Mouse (Mus musculus): ENCODE measurements around the gene Grm8. TPM values are rescaled to one million over a fixed set of nuclear protein-coding genes. Genes with fewer than 3 reads are reported as not detected.

Gene Grm8
- polyA plus RNA-seq, 1 experiment from 2014 or later = 2.0 TPM

DNA sequence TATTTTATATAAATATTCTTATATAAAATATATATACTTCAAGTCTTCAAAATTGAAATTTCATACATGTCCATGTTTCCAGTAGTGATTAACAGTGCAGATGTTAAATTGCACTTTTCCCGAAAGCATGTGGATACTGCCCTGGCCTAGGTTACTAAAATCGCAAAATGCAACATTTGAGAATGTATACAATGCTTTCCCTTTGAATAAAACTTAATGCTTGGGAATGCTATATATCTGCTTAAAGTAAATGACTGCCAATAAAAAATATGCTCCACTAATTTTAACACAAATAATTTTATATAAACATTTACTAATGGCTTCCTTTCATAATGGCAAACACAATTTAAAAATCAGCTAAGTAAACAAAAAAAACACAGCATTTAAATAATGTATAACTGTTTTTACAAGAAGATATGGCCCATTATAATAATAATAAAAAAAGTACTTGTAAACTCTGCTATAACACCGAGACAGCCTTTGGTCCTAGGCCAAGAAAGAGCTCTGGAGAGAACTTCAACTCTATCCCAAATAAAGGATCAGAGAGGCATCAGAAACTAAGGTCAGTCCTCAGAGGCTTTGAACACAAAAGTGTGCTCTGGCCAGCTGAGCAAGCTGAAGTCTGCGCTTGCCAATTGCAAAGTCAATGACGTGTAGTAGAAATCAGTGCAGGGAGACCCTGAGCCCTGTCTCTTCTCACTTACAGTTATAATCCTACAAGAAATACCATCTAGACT is 820.5 kb downstream of the Grm8 start:
- Histone ChIP-seq H3K27ac (no peak overlapping the region), H3K36me3 (no peaks in the 10 kb centered on the region), H3K27me3 (no peaks in the 10 kb centered on the region), H3K9me3 (no peaks in the 10 kb centered on the region), H3K4me1 (no peaks in the 10 kb centered on the region), H3K4me2 (replicated peaks) (no peak overlapping the region), H3K9ac (no peak overlapping the region), H3K4me3 (no peak overlapping the region)
- 82% methylated on average over 5 of the region's 5 CpGs for WGBS
- ATAC-seq (ENCODE audit: insufficient number of reproducible peaks, insufficient read depth, low FRiP score, low TSS enrichment) = no peak

DNA sequence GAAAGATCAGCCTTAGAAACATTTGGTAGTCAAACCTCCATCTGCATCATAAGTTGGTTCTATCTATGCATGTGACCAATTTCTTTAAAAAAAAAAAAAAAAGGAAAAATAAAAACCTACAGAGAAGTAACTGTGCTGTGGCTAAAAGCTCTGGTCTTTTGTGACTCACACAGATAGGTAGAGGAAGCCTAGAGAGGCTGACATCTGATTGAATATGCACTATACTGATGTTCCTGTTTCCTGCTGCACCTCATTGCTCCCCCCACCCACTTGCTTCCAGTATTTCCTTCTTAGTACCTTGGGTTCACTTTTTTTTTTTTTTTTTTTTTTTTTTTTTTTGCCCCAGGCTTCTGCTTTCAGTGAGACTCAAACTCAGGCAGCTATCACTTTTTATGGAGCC is 824.6 kb downstream of the Grm8 start:
- H3K9me3 ChIP-seq = no peaks in the 10 kb centered on the region
- H3K4me2 ChIP-seq (replicated peaks) = no peak overlapping the region
- H3K9ac ChIP-seq = no peak overlapping the region
- no peaks in the 10 kb centered on the region for H3K4me1 ChIP-seq
- no peak overlapping the region for H3K4me3 ChIP-seq
- no peak overlapping the region for H3K27ac ChIP-seq
- H3K27me3 ChIP-seq = no peaks in the 10 kb centered on the region
- H3K36me3 ChIP-seq = no peaks in the 10 kb centered on the region
- ATAC-seq (ENCODE audit: insufficient number of reproducible peaks, insufficient read depth, low FRiP score, low TSS enrichment) = no peak

DNA sequence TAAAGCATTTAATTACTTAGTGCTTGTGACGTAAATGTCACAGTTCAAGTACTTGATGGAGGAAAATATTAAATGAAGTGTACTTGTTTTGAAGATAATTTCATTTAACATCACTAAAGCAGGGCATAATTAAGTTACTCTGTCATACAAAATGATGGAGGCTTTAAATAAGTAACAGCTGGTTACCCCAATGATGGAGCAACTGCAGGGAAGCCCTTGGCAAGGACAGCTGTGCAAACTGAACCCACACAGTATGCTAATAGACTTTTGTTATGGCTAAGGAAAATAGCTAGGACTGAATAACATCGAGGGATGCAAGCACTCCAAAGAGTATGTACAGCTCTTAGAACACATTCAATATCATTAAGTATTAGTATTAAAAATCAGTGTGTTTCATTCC is 829.6 kb downstream of the Grm8 start:
- Histone ChIP-seq H3K4me1 (no peaks in the 10 kb centered on the region), H3K4me2 (replicated peaks) (no peak overlapping the region), H3K27ac (no peak overlapping the region), H3K9ac (no peak overlapping the region), H3K27me3 (no peaks in the 10 kb centered on the region), H3K36me3 (no peaks in the 10 kb centered on the region), H3K9me3 (no peaks in the 10 kb centered on the region), H3K4me3 (no peak overlapping the region)
- WGBS = 42% methylated on average over 2 of the region's 2 CpGs
- ATAC-seq (ENCODE audit: insufficient number of reproducible peaks, insufficient read depth, low FRiP score, low TSS enrichment) = no peak

DNA sequence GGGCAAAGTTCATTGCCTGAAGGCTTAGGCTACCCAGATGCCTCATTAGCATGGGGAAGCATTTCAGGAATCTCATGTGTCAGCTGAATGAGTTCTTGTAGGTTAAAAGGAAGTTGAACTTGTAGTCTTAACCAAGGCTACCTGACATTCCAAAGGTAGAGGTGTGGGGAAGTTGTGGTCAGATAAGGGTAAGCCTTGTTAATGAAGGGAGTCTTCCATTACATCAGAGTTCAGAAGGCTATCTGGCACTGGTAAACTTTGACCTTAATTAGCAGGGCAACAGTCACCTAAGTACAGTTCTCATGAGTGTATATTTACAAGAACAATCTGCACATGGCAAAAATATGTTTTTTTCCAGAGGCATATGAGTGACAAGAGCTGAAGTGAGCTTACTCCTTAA is 870.0 kb downstream of the Grm8 start:
- no peak overlapping the region for H3K4me3 ChIP-seq
- no peaks in the 10 kb centered on the region for H3K9me3 ChIP-seq
- H3K4me1 ChIP-seq = no peaks in the 10 kb centered on the region
- no peak overlapping the region for H3K9ac ChIP-seq
- ATAC-seq (ENCODE audit: insufficient number of reproducible peaks, insufficient read depth, low FRiP score, low TSS enrichment) = no peak
- no peak overlapping the region for H3K27ac ChIP-seq
- no peaks in the 10 kb centered on the region for H3K36me3 ChIP-seq
- no peak overlapping the region for H3K4me2 ChIP-seq (replicated peaks)
- H3K27me3 ChIP-seq = no peaks in the 10 kb centered on the region

DNA sequence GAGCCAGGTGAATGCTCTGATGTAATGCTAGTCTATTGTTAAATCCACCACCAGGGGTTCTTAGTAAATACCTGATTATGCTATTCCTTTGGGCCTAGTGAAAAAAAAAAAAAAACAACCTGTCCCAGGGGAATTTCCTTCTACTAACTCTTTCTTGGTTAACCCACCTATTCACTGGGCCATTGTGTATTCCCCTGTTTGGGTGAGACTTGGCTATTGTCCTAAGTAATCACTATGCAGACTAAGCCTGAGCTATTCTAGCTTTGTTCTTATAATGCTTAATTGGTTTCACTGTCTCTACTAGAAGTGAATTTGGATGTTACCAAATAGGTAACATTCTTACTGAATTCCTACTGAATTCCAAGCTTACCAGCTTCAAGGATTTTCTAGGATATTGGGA is 872.4 kb downstream of the Grm8 start:
- Histone ChIP-seq H3K4me1 (no peaks in the 10 kb centered on the region), H3K9ac (no peak overlapping the region), H3K27ac (no peak overlapping the region), H3K36me3 (no peaks in the 10 kb centered on the region), H3K4me2 (replicated peaks) (no peak overlapping the region), H3K9me3 (no peaks in the 10 kb centered on the region), H3K27me3 (no peaks in the 10 kb centered on the region), H3K4me3 (no peak overlapping the region)
- no peak for ATAC-seq (ENCODE audit: insufficient number of reproducible peaks, insufficient read depth, low FRiP score, low TSS enrichment)

DNA sequence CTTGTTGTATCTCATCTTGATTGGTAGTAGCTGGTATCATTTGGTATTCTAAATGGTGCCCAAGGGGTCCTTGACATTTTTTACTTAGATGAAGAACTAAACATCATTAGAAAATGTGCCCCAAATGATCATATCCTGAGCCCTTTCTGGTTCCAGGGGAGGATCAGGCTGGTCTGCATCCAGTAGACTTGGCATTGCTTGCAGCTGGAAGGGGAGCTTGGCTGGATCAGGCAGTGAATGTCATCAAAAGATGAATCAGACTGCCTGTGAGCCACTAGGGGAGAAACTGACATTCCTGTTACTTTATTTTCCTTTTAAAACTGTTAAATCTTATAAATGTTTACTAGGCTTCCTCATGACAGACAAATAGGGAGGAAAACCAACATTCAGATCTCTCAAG is 894.6 kb downstream of the Grm8 start:
- Histone ChIP-seq H3K4me3 (no peak overlapping the region), H3K4me2 (replicated peaks) (no peak overlapping the region), H3K9ac (no peak overlapping the region), H3K27ac (no peak overlapping the region), H3K9me3 (no peaks in the 10 kb centered on the region), H3K27me3 (no peaks in the 10 kb centered on the region), H3K36me3 (no peaks in the 10 kb centered on the region), H3K4me1 (no peaks in the 10 kb centered on the region)
- ATAC-seq (ENCODE audit: insufficient number of reproducible peaks, insufficient read depth, low FRiP score, low TSS enrichment) = no peak

DNA sequence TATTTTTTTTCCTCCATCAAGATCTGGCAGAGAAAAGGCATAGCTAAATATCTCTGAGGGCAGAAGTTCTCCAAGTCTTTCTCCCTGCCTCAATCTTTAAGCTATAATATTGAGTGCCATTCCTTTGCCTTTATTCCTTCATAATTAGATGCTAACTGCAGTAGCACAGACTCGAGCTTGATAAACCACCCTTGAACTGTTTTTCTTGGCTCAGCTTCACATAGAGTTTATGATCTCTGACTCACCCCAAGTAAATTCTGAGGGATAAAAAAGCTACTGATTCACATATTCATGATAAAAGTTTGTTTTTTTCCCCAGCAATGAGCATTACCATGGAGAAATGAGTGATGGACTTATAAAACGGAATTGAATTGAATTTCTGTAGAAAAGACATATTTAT is 895.0 kb downstream of the Grm8 start:
- Histone ChIP-seq H3K36me3 (no peaks in the 10 kb centered on the region), H3K4me3 (no peak overlapping the region), H3K9ac (no peak overlapping the region), H3K27me3 (no peaks in the 10 kb centered on the region), H3K4me1 (no peaks in the 10 kb centered on the region), H3K4me2 (replicated peaks) (no peak overlapping the region), H3K27ac (no peak overlapping the region), H3K9me3 (no peaks in the 10 kb centered on the region)
- no peak for ATAC-seq (ENCODE audit: insufficient number of reproducible peaks, insufficient read depth, low FRiP score, low TSS enrichment)
- WGBS = 65% methylated on average over 2 of the region's 2 CpGs

MicroRNAs within 50 kb of the gene (microRNA counts, 519-probe panel; counts per million panel counts)
- microRNA mmu-miR-592 = 460 counts per million, percentile 65 among the panel's probes with 10 or more counts

Small RNA genes within 50 kb of the gene (microRNA-seq; reads per million reads assigned to microRNA genes)
- gene Mir592 = 34.5 reads per million, percentile 40 among the genes with 10 or more reads in this experiment
